Mouse (Mus musculus): ENCODE data around the gene Fndc5. TPM values are rescaled to one million over a fixed set of nuclear protein-coding genes. Genes with fewer than 3 reads are reported as not detected.

Gene Fndc5
- total RNA-seq, 2 experiments from 2014 or later, result 56.2 to 63.4 TPM

GRCm38 (mm10) chr4:129189542-129190519, 53.0 kb downstream of the Fndc5 start, which contains the start of the genes S100pbp and Yars:
Gene S100pbp, minus strand, starts transcription at chr4:129189727.
Gene Yars, plus strand, starts transcription at chr4:129189760.
- intact Hi-C loops (cut with DNase I), result loop anchor here (5.0 to 10.0 kb wide), 2 partner anchors 58 to 225 kb away; partner anchors contain the start of gene Azin2
- peak; percentile 95 to 97 for DNase-seq (ENCODE audit: low spot score in 2 of 2)

- intact Hi-C loops (cut with DNase I), result no loop called here
- DNase-seq (ENCODE audit: low spot score in 2 of 2), result peak in 1 of 2 experiments; percentile 12
These were observed 53.7 kb downstream of the Fndc5 start for GRCm38 (mm10) chr4:129190538-129190937.

GRCm38 (mm10) chr4:129191691-129192090, 54.9 kb downstream of the Fndc5 start:
- intact Hi-C loops (cut with DNase I), result no loop called here
- DNase-seq (ENCODE audit: low spot score in 2 of 2), result no peak

Other genes with a start within 250 kb of the Fndc5 start
- gene Azin2, start 174.6 kb upstream of the Fndc5 start, total RNA-seq (2021), result 10 to 100 TPM; 48.8 to 51.4 TPM
- 10 to 100 TPM; 24.8 to 26.5 TPM for gene Ak2, start 145.0 kb upstream of the Fndc5 start, total RNA-seq (2021)
- 10 to 100 TPM; 58.7 TPM for gene Rnf19b, start 78.7 kb upstream of the Fndc5 start, total RNA-seq (2021)
- gene Tmem54, start 31.5 kb upstream of the Fndc5 start, total RNA-seq (2021), result not detected
- 100 to 1,000 TPM; 621 to 724 TPM for gene Hpca, start 15.0 kb upstream of the Fndc5 start, total RNA-seq (2021)
- gene S100pbp, start 52.7 kb downstream of the Fndc5 start, total RNA-seq (2021), result 10 to 100 TPM; 37.8 to 41.2 TPM
- 10 to 100 TPM; 85.3 to 96.2 TPM for gene Yars, start 52.8 kb downstream of the Fndc5 start, total RNA-seq (2021)
- 10 to 100 TPM; 19.5 to 28.2 TPM for gene C77080, start 124.4 kb downstream of the Fndc5 start, total RNA-seq (2021)
- 1 to 10 TPM; 1.4 to 1.6 TPM for gene Sync, start 150.6 kb downstream of the Fndc5 start, total RNA-seq (2021)
- gene Rbbp4, start 198.4 kb downstream of the Fndc5 start, total RNA-seq (2021), result 100 to 1,000 TPM; 121 to 127 TPM
- 10 to 100 TPM; 23.8 to 26.4 TPM for gene Zbtb8os, start 198.7 kb downstream of the Fndc5 start, total RNA-seq (2021)
- 1 to 10 TPM; 5.8 to 5.9 TPM for gene Zbtb8a, start 241.1 kb downstream of the Fndc5 start, total RNA-seq (2021)